Mouse (Mus musculus) midbrain, embryonic 12.5 days (tissue): ENCODE measurements around the gene Gm48552. TPM values are rescaled to one million over a fixed set of nuclear protein-coding genes. Genes with fewer than 3 reads are reported as not detected.

Source experiments
- ATAC-seq: fragments of 200-750 bp; cut with Nextera tagmentation; 2 replicates; pipeline ENCODE4 v1.8.0; 2017; ENCODE audit warnings: low read depth, moderate TSS enrichment, moderate library complexity; ENCODE audit not compliant: low FRiP score
- H3K27ac ChIP-seq: fragments of 300-500 bp; sonication (generic); replicated peaks from 2 replicates; pipeline ENCODE4 v1.5.1; 2016; ENCODE audit warnings: mild to moderate bottlenecking
- H3K27me3 ChIP-seq: fragments of 300-500 bp; sonication (generic); 2 replicates; pipeline ENCODE4 v1.6.1; 2016; ENCODE audit warnings: mild to moderate bottlenecking
- H3K36me3 ChIP-seq: fragments of 300-500 bp; sonication (generic); 2 replicates; pipeline ENCODE4 v1.6.1; 2016
- H3K4me1 ChIP-seq: fragments of 300-500 bp; sonication (generic); 2 replicates; pipeline ENCODE4 v1.6.1; 2016
- H3K4me2 ChIP-seq: fragments of 300-500 bp; sonication (generic); replicated peaks from 2 replicates; pipeline ENCODE4 v1.6.1; 2016; ENCODE audit warnings: mild to moderate bottlenecking, moderate library complexity
- H3K4me3 ChIP-seq: fragments of 300-500 bp; sonication (generic); 2 replicates; pipeline ENCODE4 v1.5.1; 2016; ENCODE audit warnings: mild to moderate bottlenecking
- H3K9ac ChIP-seq: fragments of 300-500 bp; sonication (generic); replicated peaks from 2 replicates; pipeline ENCODE4 v1.6.1; 2016; ENCODE audit warnings: mild to moderate bottlenecking, moderate library complexity
- H3K9me3 ChIP-seq: fragments of 300-500 bp; sonication (generic); 2 replicates; pipeline ENCODE4 v1.6.1; 2016; ENCODE audit warnings: mild to moderate bottlenecking
- WGBS: fragments of 180-500 bp; shearing (Covaris S2); methylation state at CpG from one replicate; pipeline ENCODE4 v1.1.7; 2016; 5-methylcytosine and 5-hydroxymethylcytosine counted together
- polyA plus RNA-seq: library from polyadenylated mRNA; unstranded; fragments of >200 nt; fragmentation: Nextera tagmentation; extraction: Ambion mirVana; gene quantifications from 2 replicates; pipeline ENCODE4 v1.2.1, GENCODE M21; 2016

The Gm48552 gene
- polyA plus RNA-seq, 1 experiment from 2014 or later: 2.3 TPM

DNA sequence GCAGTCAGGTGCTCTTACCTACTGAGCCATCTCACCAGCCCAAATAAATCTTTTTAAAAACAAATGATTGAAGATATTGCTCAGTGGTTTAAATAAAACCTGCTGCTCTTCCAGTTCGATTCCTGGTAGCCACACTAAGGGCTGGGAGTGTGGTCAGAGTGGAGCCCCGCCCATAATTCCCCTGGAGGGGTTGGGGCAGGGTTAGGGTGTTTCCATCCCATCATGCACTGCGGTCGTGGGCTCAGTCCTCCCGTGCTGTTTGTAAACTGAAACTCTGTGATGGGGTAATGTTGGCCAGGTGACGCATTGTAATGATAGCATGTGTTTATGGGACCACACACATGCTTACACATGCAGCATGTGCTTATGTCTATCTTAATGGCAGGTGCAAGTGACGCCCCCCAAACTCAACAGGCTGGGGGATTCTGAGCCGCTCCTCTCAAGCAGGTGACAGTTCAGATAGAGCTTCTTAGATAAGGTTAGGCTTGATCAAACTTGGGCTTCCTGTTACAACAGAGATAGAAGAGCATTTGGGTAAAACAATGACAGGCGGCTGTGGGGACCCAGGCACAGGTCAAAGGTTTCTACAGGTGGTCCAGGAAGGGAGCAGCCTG lies 37.0 kb upstream of the Gm48552 start:
- peaks cover 5% of the 10 kb centered on the region; the same call in 1 of the 2 replicates for H3K36me3 ChIP-seq
- H3K9ac ChIP-seq: no peak overlapping the region
- WGBS: 31% methylated on average over 9 of the region's 9 CpGs
- peaks cover 20% of the 10 kb centered on the region for H3K4me1 ChIP-seq
- H3K27me3 ChIP-seq: peaks cover 39% of the 10 kb centered on the region
- H3K4me3 ChIP-seq: no peak overlapping the region
- H3K27ac ChIP-seq: no peak overlapping the region
- no peak overlapping the region for H3K4me2 ChIP-seq
- no peak for ATAC-seq
- no peaks in the 10 kb centered on the region for H3K9me3 ChIP-seq

DNA sequence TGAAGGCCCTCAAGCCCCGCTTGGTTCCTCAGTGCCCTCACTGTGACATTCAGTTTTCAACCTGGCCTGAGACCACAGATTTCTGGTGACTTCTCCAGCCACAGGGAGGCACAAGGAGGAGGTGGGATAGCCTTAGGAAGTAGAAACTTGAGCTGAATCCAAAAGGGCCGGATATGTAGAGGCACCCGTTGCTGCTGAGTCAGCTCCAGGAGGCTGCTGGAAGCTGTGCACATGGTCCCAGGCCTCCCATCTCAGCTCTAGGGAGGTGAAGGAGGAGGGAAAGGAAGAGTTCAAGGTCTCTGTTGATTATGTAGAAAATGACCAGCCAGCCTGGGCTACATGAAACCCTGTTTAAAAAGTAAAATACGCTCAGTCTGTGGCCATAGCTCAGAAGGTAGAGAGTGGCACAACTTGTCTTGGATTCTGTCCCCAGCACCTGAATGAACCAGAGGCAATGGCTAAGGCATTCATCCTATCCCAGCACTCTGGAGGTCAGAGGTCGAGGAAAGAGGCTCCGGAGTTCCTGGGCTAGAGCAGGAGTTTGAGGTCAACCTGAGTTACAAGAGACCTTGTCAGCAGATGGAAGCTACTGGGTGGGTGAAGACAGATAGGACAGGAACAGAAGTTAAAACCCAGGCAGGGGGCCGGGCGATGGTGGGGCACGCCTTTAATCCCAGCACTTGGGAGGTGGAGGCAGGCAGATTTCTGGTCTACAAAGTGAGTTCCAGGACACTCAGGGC lies 33.9 kb upstream of the Gm48552 start:
- Histone ChIP-seq H3K9ac (0 out of 2 replicates have a peak overlapping the region, but pooled peaks have one; percentile 20), H3K27me3 (peaks cover 37% of the 10 kb centered on the region), H3K4me1 (peaks cover 26% of the 10 kb centered on the region), H3K27ac (no peak overlapping the region), H3K4me3 (no peak overlapping the region), H3K4me2 (no peak overlapping the region), H3K9me3 (no peaks in the 10 kb centered on the region), H3K36me3 (no peaks in the 10 kb centered on the region)
- no peak for ATAC-seq
- WGBS: 68% methylated on average over 9 of the region's 9 CpGs

GRCm38 (mm10) chr10:81355533-81355932 lies 33.3 kb upstream of the Gm48552 start:
- Histone ChIP-seq H3K27ac (no peak overlapping the region), H3K4me3 (no peak overlapping the region), H3K36me3 (no peaks in the 10 kb centered on the region), H3K4me1 (peaks cover 32% of the 10 kb centered on the region), H3K4me2 (no peak overlapping the region), H3K9ac (no peak overlapping the region; the same call in 1 of the 2 replicates), H3K9me3 (no peaks in the 10 kb centered on the region), H3K27me3 (peaks cover 37% of the 10 kb centered on the region)
- ATAC-seq: no peak
- WGBS: 88% methylated on average over 4 of the region's 4 CpGs

- Histone ChIP-seq H3K4me3 (peak overlapping the region; percentile 71; the same call in 1 of the 2 replicates), H3K4me1 (peaks cover 35% of the 10 kb centered on the region), H3K27ac (no peak overlapping the region), H3K9ac (no peak overlapping the region), H3K9me3 (no peaks in the 10 kb centered on the region), H3K27me3 (peaks cover 37% of the 10 kb centered on the region), H3K36me3 (no peaks in the 10 kb centered on the region), H3K4me2 (peak overlapping the region; percentile 99; the same call in 1 of the 2 replicates)
- WGBS: 58% methylated on average over 12 of the region's 12 CpGs
- no peak for ATAC-seq
Measured at GRCm38 (mm10) chr10:81356352-81356990, 32.3 kb upstream of the Gm48552 start.

- Histone ChIP-seq H3K4me3 (peak within 1 kb of the TSS; percentile 71), H3K9ac (peak within 1 kb of the TSS; percentile 75), H3K4me2 (peak within 1 kb of the TSS; percentile 99), H3K4me1 (peaks cover 35% of the 10 kb centered on the region), H3K27ac (no peak within 1 kb of the TSS; the same call in 1 of the 2 replicates), H3K27me3 (peaks cover 37% of the 10 kb centered on the region), H3K36me3 (no peaks in the 10 kb centered on the region), H3K9me3 (no peaks in the 10 kb centered on the region)
- ATAC-seq: peak; percentile 92
- 2% methylated on average over 79 of the region's 79 CpGs for WGBS
Measured at GRCm38 (mm10) chr10:81356991-81357844, 31.6 kb upstream of the Gm48552 start, which contains the start of gene Mfsd12. TSS of gene Mfsd12 (plus strand) at chr10:81357491.

DNA sequence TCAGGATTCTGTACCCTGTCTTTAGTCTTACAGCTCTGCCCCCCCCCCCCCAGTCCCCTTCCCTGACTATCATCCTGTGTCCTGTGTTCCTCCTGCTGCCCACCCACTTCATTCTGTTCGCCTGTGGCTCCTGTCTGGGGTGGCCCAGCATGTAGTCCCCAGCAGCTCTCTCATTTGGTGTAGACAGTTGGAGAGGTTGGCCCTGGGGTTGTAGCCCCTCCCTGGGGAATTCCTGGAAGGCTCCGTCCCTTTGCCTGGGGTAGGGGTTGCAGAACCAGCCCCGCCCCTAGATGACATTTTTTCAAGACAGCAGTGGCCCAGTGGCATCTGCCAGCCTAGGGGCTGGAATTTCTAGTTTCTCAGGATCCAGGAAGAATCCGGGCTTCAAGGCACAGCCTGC lies 30.6 kb upstream of the Gm48552 start:
- H3K27ac ChIP-seq: no peak overlapping the region; the same call in 1 of the 2 replicates
- H3K4me1 ChIP-seq: peaks cover 41% of the 10 kb centered on the region
- no peaks in the 10 kb centered on the region for H3K9me3 ChIP-seq
- peak overlapping the region; percentile 75 for H3K9ac ChIP-seq
- peak overlapping the region; percentile 99 for H3K4me2 ChIP-seq
- 22% methylated on average over 4 of the region's 4 CpGs for WGBS
- peak overlapping the region; percentile 71 for H3K4me3 ChIP-seq
- H3K27me3 ChIP-seq: peaks cover 45% of the 10 kb centered on the region
- no peak for ATAC-seq
- H3K36me3 ChIP-seq: no peaks in the 10 kb centered on the region

DNA sequence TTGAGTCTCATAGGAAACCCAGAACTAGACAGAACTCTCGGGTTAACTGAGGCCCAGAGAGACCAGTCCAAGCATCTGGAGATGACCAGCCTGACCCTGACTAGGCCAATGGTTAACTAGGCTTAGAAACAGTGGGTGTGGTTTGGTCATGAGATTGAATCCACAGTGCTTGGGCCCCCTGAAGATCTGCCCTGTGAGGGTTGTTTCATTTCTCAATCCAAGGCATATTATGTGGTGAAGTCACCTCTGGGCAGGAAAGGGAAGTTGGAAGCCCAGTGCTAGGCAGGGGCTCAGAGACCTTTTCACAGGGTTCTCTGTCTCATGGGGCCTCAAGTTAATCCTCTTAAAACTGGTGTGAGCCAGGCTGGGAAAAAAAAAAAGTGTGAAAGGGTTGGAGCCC lies 30.0 kb upstream of the Gm48552 start:
- 0 out of 2 replicates have a peak overlapping the region, but pooled peaks have one; percentile 15 for H3K9ac ChIP-seq
- H3K4me2 ChIP-seq: peak overlapping the region; percentile 99
- H3K9me3 ChIP-seq: no peaks in the 10 kb centered on the region
- H3K4me1 ChIP-seq: peaks cover 48% of the 10 kb centered on the region
- H3K27ac ChIP-seq: no peak overlapping the region
- H3K27me3 ChIP-seq: peaks cover 51% of the 10 kb centered on the region
- H3K36me3 ChIP-seq: no peaks in the 10 kb centered on the region
- no peak for ATAC-seq
- whole genome bisulfite sequencing: 56% methylated on average over 1 of the region's 1 CpGs
- H3K4me3 ChIP-seq: no peak overlapping the region

- peaks cover 56% of the 10 kb centered on the region for H3K27me3 ChIP-seq
Measured at GRCm38 (mm10) chr10:81360721-81361120, 28.1 kb upstream of the Gm48552 start.

GRCm38 (mm10) chr10:81362336-81362949 lies 26.4 kb upstream of the Gm48552 start:
- ATAC-seq: no peak
- Histone ChIP-seq H3K27me3 (peaks cover 50% of the 10 kb centered on the region), H3K9ac (no peak overlapping the region), H3K36me3 (peaks cover 14% of the 10 kb centered on the region), H3K9me3 (no peaks in the 10 kb centered on the region), H3K4me3 (no peak overlapping the region), H3K4me2 (no peak overlapping the region), H3K4me1 (peaks cover 73% of the 10 kb centered on the region), H3K27ac (no peak overlapping the region)
- WGBS: 80% methylated on average over 12 of the region's 12 CpGs

More at GRCm38 (mm10) chr10:81360721-81361120, 28.1 kb upstream of the Gm48552 start:
- Histone ChIP-seq H3K36me3 (no peaks in the 10 kb centered on the region), H3K4me2 (no peak overlapping the region), H3K4me1 (peaks cover 66% of the 10 kb centered on the region), H3K9ac (no peak overlapping the region), H3K9me3 (no peaks in the 10 kb centered on the region), H3K4me3 (no peak overlapping the region), H3K27ac (no peak overlapping the region)
- ATAC-seq: no peak
- 78% methylated on average over 8 of the region's 8 CpGs for WGBS

GRCm38 (mm10) chr10:81363436-81364346 lies 25.1 kb upstream of the Gm48552 start:
- no peak for ATAC-seq
- H3K9ac ChIP-seq: peak overlapping the region; percentile 28; the same call in 1 of the 2 replicates
- WGBS: 12% methylated on average over 49 of the region's 54 CpGs
- peaks cover 62% of the 10 kb centered on the region for H3K4me1 ChIP-seq
- H3K27me3 ChIP-seq: peaks cover 38% of the 10 kb centered on the region
- H3K36me3 ChIP-seq: peaks cover 27% of the 10 kb centered on the region
- H3K4me2 ChIP-seq: peak overlapping the region; percentile 48
- H3K4me3 ChIP-seq: peak overlapping the region; percentile 28
- no peak overlapping the region for H3K27ac ChIP-seq
- H3K9me3 ChIP-seq: no peaks in the 10 kb centered on the region
